Mouse (Mus musculus) mouse trophoblast stem cell (cell line): Measurements from ENCODE around the gene Hpgd.

Source experiments
- in situ Hi-C, 2 experiments: fragments of 300-500 bp; cut with MseI, MboI; formaldehyde crosslinking; loops; 2 replicates in 1 of 2; 3 replicates in 1 of 2; pipeline ENCODE4 v1.15.1; 2025

The Hpgd gene

DNA sequence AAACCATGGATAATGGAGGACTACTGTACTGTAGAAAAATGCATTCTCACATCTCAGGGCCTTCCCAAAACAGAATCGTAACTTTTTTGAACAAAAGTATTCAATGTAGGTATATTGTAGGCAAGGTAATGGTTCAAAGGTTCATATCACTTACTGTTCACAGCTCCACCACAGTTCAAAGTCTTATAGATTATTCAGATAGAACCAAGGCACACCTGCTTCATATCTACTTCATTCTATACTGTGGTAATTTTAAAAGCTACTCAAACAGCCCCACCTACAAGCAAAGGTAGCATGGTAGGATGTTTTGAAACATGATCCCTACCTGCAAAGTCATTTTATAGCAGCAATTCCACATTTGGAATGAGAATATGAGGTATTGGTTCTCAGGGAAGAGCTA is 28.9 kb downstream of the Hpgd start:
- in situ Hi-C loops, result no loop called here

DNA sequence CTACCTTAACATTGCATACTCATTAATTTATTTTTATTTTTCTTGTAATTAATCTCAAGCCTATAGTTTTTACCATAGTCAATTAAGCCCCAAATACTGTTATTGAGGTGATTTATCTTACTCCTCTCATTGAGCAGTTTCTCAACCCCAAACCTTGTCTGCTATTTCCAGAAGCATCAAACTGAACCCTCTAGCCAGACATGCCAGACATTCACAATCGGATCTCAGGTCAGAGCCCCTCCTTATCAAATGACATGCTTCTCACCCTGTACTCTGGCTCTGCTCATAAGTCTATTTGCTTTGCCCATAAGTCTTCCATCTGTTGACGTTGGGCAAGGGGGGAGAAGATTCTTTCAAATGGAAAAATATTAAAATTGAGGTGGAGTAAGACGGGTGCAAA is 33.3 kb downstream of the Hpgd start:
- in situ Hi-C loops, result no loop called here

DNA sequence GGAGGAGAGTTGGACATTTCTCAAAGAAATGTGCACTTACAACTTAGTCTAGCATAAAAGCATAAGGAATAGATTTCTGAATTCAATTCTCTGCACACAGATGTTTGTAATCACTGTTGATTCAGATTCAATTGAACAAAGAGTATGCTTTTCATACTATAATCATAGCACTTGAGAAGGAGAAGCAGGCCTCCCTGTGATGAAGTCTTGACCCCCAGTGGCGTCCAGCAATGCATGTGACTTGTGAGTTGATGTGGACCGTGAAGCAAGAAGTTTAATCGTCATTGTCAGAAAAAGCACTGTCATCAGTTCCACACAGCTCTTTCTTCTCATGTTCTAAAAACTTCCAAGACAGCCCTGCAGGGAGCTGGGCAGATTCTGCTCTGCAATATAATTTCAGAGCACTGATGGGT is 33.8 kb downstream of the Hpgd start:
- in situ Hi-C loops, result no loop called here

DNA sequence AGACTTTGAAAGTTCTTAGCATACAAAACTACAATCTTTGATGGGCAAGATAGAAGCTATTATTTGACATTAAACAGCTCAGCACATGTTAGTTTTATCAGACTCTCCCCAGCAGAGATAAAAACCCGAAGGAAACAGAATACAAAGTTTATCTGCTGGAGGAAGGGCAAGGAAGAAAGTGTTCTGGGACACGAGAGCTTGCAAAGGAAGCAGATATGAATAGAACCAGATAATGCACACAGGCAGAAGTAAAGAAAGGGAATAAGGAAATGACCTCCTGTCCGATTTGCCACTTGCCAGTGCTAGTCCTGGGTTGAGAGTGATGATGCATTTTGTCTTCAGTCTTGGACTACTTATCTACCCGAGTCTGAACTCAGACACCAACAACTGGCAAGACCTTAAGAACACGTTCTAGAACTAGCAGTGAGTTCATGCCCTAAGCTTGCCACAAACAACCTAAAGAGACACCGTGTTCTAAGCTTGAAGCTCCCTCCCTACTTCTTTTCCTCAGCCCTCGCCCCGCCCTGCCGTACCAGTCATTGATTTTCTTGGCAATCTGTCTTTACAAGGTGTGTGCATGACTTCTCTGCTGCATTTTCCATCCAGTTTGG is 41.1 kb downstream of the Hpgd start:
- in situ Hi-C loops, result no loop called here

DNA sequence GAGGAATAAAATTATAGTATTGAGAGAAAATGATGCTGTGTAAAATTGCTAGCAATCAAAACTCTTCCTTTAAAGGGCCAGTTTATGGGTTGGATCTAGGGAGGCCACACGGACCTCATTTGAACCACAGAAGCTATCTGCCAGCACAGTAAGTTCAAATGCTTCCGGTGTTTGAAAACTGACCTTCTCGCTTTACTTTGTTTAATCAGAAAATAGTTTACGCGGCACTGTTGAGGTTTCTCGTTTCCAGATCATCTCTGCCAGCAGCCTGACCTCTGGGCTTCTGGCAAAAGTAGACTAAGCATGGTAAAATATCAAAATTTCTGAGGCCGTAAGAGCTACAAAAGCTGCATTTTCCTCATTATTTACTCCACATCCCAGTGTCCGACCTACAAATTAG is 42.4 kb downstream of the Hpgd start:
- in situ Hi-C loops, result no loop called here

DNA sequence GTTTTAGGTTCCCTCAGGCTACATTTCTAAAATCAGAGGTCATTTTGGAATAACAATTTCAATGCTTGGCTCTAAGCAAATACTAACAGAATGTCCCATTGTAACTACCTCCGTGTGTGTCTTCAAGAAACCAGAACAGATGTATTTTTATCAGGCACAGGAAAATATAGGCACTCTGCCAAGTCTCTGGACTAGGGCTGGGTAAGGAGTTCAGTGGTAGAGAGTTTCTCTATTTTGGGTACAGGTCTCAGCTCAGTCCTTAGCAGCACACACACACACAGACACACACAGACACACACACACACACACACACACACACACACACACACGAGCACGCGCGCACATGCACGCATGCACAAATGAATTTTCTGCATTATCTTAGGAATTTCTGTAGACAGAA is 49.1 kb downstream of the Hpgd start:
- in situ Hi-C loops, result no loop called here

DNA sequence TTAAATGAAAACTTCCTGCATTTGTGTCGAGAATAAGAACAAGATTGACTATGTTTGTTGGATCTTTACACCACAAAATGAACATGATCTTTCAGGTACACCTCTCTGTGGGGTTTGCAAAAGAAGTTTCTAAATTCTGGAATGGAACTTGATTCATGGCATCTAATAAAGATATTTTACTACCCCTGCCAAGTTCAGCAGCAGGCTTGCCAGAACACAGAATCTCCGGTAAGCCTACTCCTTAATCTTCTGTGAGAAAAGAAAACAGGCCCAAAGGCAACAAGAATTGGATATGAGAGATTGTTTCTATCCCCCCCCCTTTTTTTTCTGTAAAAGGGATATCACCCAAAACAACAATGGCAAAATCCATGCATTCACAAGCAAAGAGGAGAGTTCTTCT is 49.6 kb downstream of the Hpgd start:
- in situ Hi-C loops, result no loop called here

DNA sequence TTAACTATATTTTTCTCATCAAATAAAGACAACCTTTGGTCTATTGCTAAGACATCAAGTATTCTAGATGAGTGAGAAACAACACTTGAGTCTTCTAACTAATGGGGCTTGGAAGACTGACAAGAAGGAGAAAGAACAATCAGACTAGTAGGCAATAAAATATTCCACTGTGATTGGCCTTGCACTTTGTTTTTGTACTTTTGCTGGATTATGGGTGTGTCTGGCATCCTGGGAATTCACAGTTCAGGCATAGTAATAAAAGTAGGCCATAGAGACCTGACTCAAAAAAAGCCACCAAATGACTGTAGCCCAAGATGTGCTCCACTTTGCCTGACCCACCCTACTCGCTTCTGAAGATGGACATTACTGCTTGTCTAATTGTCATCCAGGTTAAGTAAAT is 50.0 kb downstream of the Hpgd start:
- in situ Hi-C loops, result no loop called here

DNA sequence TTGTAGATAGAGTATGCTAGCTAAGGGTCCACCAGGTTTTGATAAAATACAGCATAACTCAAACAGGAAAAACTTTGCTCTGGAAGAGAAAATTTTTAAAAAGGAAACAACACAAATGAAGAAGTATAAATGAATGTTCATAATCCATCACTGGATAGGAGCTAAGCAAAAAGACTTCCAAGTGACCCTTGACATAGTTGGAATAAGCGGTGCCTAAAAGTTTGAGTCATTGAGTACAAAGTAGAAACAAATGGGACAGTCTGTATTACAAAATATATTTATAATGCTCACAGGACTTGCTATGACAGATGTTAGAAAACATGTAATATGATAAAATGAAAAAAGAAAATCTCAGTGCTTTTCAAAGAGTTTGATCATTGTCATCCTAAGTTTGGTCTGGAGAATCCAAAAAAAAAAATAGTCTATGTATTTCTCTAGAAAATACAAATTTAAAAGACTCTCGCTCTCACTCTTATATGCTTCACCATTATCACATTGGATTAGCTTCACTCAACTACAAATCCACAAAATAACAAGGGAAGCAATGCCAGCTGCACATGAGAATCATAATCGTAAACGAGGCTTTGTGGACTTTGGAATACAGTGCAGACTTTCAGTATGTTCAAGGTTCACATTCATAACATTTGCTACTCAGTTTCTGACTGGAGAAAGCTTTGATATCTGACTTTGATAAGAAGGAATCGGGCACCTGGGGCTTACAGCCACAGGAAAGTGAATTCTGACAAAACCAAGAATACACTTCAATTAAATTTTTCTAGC is 51.4 kb downstream of the Hpgd start:
- in situ Hi-C loops, result no loop called here

DNA sequence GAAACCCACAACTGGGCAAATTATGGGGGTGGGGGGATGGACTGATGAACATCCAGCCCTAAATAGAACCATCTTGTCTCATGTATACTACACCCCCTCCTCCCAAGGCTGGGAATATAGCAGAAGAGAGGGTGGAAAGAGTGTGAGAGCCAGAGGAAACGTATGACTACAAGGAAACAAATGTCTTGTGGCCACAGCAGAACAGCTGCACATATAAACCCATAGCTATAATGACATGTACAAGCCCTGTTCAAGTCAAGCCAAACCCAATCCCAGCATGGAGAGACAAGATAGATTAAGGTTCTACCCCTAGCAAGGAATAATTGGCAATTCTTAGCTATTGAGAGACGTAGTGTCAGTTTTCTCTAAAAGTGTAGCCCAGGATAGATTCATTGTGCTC is 68.8 kb downstream of the Hpgd start:
- in situ Hi-C loops, result no loop called here
